Mouse (Mus musculus) heart, adult 11 months (tissue): ENCODE results near the gene Cct5.

Experiments
- DNase-seq: peaks from one replicate; pipeline ENCODE4 v3.0.0; 2022

Gene Cct5

DNA sequence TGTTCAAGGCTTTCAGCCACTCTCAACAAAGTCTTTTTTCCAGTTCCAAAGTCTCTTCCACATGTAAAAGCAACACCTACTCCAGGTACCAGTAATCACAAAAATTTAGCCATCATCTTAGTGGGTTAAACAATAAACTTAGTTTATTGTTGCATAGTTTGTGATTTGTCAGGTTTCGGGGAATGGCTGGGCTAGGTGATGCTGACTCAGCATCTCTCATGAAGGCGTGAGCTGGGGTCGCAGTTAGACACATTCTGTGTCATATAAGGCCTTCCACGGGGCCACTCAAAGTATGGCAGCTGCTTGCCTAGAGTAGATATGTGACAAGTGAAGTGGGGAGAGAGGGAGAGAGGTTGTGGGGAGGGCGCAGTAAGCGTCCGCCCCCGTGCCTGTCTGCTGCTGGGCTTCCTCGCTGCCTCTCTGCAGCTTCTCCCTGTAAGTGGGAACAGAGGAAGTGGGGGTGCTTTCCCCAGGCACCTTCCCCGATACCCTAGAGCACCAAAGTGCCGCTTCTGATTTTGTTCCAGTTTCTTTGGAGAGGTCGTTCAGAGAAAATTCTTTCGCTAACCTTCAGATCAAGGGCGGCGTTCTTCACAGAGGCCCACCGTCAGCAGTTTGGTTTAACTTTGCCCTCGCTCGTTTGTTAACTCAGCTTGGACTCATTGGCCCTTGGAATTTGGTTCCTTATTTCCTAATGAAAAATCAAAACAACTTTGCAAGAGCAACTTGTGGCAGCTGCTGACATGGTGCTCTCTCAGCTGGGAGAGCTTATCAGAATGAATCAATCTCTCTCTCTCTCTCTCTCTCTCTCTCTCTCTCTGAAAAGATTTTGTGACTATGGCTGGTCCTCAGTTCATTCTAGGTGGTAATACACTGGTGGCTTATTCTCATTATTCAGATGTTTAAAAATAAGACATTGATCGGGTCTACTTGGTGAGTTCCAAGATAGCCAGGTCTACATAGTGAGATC, 37.7 kb downstream of the Cct5 start:
- no peak for DNase-seq

- no peak for DNase-seq
Observed at GRCm38 (mm10) chr15:31562847-31563246, 38.8 kb downstream of the Cct5 start.

- no peak for DNase-seq
Observed at GRCm38 (mm10) chr15:31561976-31562375, 39.6 kb downstream of the Cct5 start.

- DNase-seq = no peak
Observed at GRCm38 (mm10) chr15:31561390-31561789, 40.2 kb downstream of the Cct5 start.

DNA sequence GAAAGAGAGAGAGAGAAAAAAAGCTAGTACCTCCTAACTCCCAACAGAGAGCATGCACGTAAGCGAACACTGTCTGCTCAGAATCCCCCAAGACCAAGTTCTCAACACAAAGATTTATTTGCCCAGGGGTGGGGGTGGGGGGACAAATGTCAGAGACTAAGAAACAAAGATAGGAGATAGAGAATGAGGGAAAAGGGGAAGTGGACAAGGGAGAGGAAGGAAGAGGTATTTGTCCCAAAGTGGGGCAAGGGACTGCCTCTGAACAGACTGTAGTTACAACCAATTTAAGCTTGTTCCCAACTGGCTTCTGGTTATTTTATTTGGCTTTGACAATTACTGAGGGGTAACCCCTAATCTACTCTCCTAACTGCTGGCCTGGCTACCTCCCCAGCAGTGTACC, 46.7 kb downstream of the Cct5 start:
- no peak for DNase-seq

DNA sequence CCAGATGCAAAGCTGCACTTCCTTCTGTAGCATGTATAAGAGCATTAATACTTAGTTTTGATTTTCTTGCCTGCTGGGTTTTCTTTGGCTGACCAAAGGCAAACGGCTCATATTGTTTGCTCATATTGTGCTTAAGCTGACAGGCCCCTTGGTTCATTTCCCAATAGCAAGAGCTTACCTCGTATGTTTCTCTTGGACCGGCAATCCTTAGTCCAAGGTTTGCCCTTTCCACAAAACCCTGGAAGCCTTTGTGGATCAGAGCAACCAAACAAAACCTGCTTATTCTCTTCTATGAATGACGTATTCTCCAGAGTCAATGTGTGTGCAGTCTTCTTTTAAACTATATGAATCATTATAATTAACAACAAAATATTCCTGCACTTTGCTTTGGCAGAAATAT, 51.2 kb downstream of the Cct5 start:
- no peak for DNase-seq

GRCm38 (mm10) chr15:31547421-31547820, 54.2 kb downstream of the Cct5 start:
- DNase-seq = no peak

DNA sequence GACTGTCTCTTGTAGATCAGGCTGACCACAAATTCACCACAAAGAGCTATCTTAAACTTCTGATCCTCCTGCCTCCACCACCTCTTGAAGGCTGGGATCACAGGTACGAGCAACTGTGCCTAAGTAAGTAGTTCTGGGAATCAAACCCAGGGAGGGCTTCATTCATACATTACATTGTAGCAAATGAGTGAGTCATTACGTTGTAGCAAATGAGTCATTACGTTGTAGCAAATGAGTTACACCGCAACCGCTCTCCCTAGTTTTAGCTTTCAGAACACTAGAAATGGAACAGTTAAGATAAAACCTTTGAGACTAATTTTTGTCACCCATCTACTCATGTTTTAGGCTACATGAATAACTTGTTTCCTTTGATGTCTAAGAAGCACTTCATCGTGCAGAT, 55.3 kb downstream of the Cct5 start:
- no peak for DNase-seq

DNA sequence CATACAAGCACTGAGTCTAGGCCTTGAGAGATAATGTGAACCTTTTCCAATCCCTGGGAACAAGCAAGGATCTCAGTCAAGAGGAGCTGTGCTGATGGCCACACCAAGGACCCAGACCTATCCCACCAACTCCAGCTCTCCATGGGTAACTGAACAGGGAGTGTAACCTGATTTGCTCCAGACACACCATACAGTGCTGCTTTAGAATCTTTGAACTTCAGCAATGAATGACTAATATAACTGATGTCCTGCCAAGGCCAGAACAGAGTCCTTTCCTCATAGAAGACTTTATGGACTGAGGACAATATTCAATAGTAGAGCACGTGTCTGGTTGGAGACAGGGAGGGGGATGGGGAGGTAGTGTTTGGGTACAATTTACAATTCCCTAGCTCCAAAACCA, 56.5 kb downstream of the Cct5 start:
- DNase-seq = no peak

- peak; percentile 97 for DNase-seq
Observed at GRCm38 (mm10) chr15:31543246-31543645, 58.4 kb downstream of the Cct5 start.

- no peak for DNase-seq
Observed at GRCm38 (mm10) chr15:31542013-31542958, 59.3 kb downstream of the Cct5 start.
